Mouse (Mus musculus) megakaryocyte, embryonic 14.5 days (primary cell): ENCODE data around the gene Peli2.

ENCODE experiments used
- FLI1 ChIP-seq: IDR thresholded peaks from 2 replicates; pipeline ENCODE4 v1.6.1; 2012; ENCODE audit warnings: low read length, inconsistent platforms, mixed read lengths
- GATA1 ChIP-seq: IDR thresholded peaks from 3 replicates; pipeline ENCODE4 v1.6.1; 2012; ENCODE audit warnings: mixed read lengths, low read length, inconsistent platforms, borderline replicate concordance

GRCm38 (mm10) chr14:48168116-48168515 is 47.5 kb downstream of the Peli2 start:
- TF ChIP-seq GATA1 (no peak), FLI1 (no peak)
